Mouse (Mus musculus) kidney, embryonic 16.5 days (tissue): Measurements from ENCODE around the gene Btf3. TPM values are rescaled to one million over a fixed set of nuclear protein-coding genes. Genes with fewer than 3 reads are reported as not detected.

ENCODE experiments used
- ATAC-seq: fragments of 200-750 bp; cut with Nextera tagmentation; 2 replicates; pipeline ENCODE4 v1.8.0; 2017; ENCODE audit warnings: moderate TSS enrichment; ENCODE audit not compliant: low FRiP score, low TSS enrichment
- H3K27ac ChIP-seq: fragments of 300-500 bp; sonication (generic); 2 replicates; pipeline ENCODE4 v1.5.1; 2014; ENCODE audit warnings: low read length
- H3K27me3 ChIP-seq: fragments of 300-500 bp; sonication (generic); 2 replicates; pipeline ENCODE4 v1.6.1; 2014; ENCODE audit warnings: low read length, control low read depth, mixed read lengths; ENCODE audit not compliant: insufficient read depth
- H3K36me3 ChIP-seq: fragments of 300-500 bp; sonication (generic); 2 replicates; pipeline ENCODE4 v1.6.1; 2014; ENCODE audit warnings: low read length, control low read depth, mixed read lengths; ENCODE audit not compliant: insufficient read depth
- H3K4me1 ChIP-seq: fragments of 300-500 bp; sonication (generic); 2 replicates; pipeline ENCODE4 v1.6.1; 2014; ENCODE audit warnings: low read length, control low read depth, mixed read lengths; ENCODE audit not compliant: insufficient read depth
- H3K4me2 ChIP-seq: fragments of 300-500 bp; sonication (generic); replicated peaks from 2 replicates; pipeline ENCODE4 v1.6.1; 2014; ENCODE audit warnings: low read depth, low read length
- H3K4me3 ChIP-seq: fragments of 300-500 bp; sonication (generic); 2 replicates; pipeline ENCODE4 v1.5.1; 2014; ENCODE audit warnings: mild to moderate bottlenecking, low read length
- H3K9ac ChIP-seq: fragments of 300-500 bp; sonication (generic); replicated peaks from 2 replicates; pipeline ENCODE4 v1.6.1; 2014; ENCODE audit warnings: low read length
- H3K9me3 ChIP-seq: fragments of 300-500 bp; sonication (generic); 2 replicates; pipeline ENCODE4 v1.6.1; 2016; ENCODE audit warnings: low read length, control low read depth
- WGBS: fragments of 180-500 bp; shearing (Covaris S2); extraction: QIAGEN DNeasy Blood & Tissue Kit; methylation state at CpG from one replicate; pipeline ENCODE4 v1.1.7; 2014; 5-methylcytosine and 5-hydroxymethylcytosine counted together
- polyA plus RNA-seq: library from polyadenylated mRNA; unstranded; fragments of >200 nt; fragmentation: Nextera tagmentation; extraction: Ambion mirVana; gene quantifications from 2 replicates; pipeline ENCODE4 v1.2.1, GENCODE M21; 2015

Gene Btf3
- polyA plus RNA-seq, result 603 and 613 TPM in 2 replicates

- peaks cover 15% of the 10 kb centered on the region for H3K4me1 ChIP-seq
- WGBS, result under 1% methylated on average over 70 of the region's 90 CpGs
- H3K27me3 ChIP-seq, result no peaks in the 10 kb centered on the region
- peak within 1 kb of the TSS; percentile 99 for H3K9ac ChIP-seq
- peak within 1 kb of the TSS; percentile 93 for H3K27ac ChIP-seq
- peak; percentile 95 for ATAC-seq
- peak within 1 kb of the TSS; percentile 75 for H3K4me2 ChIP-seq
- H3K36me3 ChIP-seq, result peaks cover 17% of the 10 kb centered on the region
- no peaks in the 10 kb centered on the region for H3K9me3 ChIP-seq
- peak within 1 kb of the TSS; percentile 97 for H3K4me3 ChIP-seq
Measured at GRCm38 (mm10) chr13:98316480-98317245, at the start of gene Btf3. TSS of gene Btf3 (minus strand) at chr13:98317006.

- H3K36me3 ChIP-seq, result no peaks in the 10 kb centered on the region
- peak overlapping the region; percentile 78 for H3K4me2 ChIP-seq
- peak overlapping the region; percentile 42 for H3K4me3 ChIP-seq
- under 1% methylated on average over 51 of the region's 52 CpGs for WGBS
- H3K4me1 ChIP-seq, result peaks cover 23% of the 10 kb centered on the region
- peaks cover 70% of the 10 kb centered on the region for H3K27me3 ChIP-seq
- peak overlapping the region; percentile 56 for H3K9ac ChIP-seq
- peak; percentile 92 for ATAC-seq
- peak overlapping the region; percentile 81 for H3K27ac ChIP-seq
- no peaks in the 10 kb centered on the region for H3K9me3 ChIP-seq
Measured at GRCm38 (mm10) chr13:98365766-98366421, 49.1 kb upstream of the Btf3 start.

DNA sequence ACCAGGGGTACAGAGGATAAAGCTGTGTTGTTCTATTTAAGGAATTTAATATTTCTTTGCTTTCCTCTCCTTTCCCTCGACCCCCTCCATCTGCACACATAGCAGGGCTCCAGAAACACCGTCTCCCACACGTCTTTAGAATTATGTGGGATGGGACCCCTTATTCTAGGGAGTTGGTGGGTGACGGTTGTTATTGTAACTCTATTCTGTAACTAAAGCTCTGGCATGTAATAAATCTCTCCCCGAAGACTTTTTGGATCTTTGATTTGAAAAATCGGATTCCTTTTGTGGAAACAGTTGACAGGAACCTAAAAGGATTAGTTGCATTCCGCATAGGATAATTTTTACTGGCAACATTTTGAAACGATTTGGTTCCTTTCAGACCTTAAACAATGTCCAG is 48.3 kb upstream of the Btf3 start:
- no peak overlapping the region for H3K9ac ChIP-seq
- no peaks in the 10 kb centered on the region for H3K9me3 ChIP-seq
- H3K36me3 ChIP-seq, result no peaks in the 10 kb centered on the region
- WGBS, result 3% methylated on average over 8 of the region's 8 CpGs
- H3K27me3 ChIP-seq, result peaks cover 74% of the 10 kb centered on the region
- peak overlapping the region; percentile 78; the same call in 1 of the 2 replicates for H3K4me2 ChIP-seq
- no peak overlapping the region for H3K27ac ChIP-seq
- no peak overlapping the region for H3K4me3 ChIP-seq
- H3K4me1 ChIP-seq, result peaks cover 25% of the 10 kb centered on the region
- no peak for ATAC-seq

DNA sequence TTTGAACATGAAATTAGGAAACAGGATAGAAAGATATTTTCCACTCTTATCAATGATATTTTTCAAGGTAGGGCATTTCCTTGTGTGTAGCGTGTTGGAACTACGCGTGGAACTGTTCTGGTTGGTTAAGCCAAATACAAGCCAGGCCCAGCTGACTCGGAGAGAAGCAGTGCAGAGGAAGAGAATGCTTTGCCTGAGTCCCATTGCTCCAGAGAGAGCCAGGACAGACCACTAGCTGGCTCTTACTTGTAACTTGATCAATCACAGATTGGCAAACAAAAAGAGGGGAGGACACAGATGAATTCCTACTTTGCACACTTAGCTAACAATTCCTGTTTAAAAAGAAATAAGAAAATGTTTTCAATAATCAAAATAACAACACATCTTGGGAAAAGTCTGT is 46.2 kb upstream of the Btf3 start:
- no peaks in the 10 kb centered on the region for H3K36me3 ChIP-seq
- no peak for ATAC-seq
- no peak overlapping the region for H3K4me2 ChIP-seq
- 31% methylated on average over 4 of the region's 4 CpGs for WGBS
- H3K9ac ChIP-seq, result no peak overlapping the region
- no peak overlapping the region for H3K27ac ChIP-seq
- peaks cover 72% of the 10 kb centered on the region for H3K27me3 ChIP-seq
- H3K9me3 ChIP-seq, result no peaks in the 10 kb centered on the region
- peaks cover 39% of the 10 kb centered on the region for H3K4me1 ChIP-seq
- no peak overlapping the region for H3K4me3 ChIP-seq

GRCm38 (mm10) chr13:98361161-98361560 is 44.4 kb upstream of the Btf3 start:
- Histone ChIP-seq H3K27ac (no peak overlapping the region), H3K4me2 (no peak overlapping the region), H3K4me3 (no peak overlapping the region), H3K4me1 (peaks cover 24% of the 10 kb centered on the region), H3K9ac (no peak overlapping the region), H3K27me3 (peaks cover 60% of the 10 kb centered on the region), H3K36me3 (no peaks in the 10 kb centered on the region), H3K9me3 (no peaks in the 10 kb centered on the region)
- ATAC-seq, result no peak
- 43% methylated on average over 5 of the region's 5 CpGs for WGBS

DNA sequence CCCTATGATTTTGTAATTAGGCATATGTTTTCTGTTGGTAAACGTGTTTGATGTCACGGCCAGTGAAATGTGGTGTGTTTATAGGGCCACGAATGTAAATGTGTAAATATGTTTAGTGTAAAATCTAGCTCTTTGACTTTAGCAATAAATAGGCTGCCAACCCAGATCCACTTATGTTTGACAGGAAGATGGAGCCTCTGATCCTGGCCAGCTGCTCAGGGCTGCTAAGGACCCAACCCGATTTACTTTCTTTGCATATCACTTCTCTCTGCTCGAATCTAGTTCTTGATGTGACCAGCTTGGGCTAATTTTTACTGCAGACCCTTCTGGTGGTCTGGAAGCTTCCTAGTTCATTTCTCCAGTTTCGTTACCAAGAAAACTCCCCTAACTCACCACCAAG is 43.6 kb upstream of the Btf3 start:
- Histone ChIP-seq H3K9me3 (no peaks in the 10 kb centered on the region), H3K27ac (no peak overlapping the region), H3K9ac (no peak overlapping the region), H3K36me3 (no peaks in the 10 kb centered on the region), H3K4me2 (no peak overlapping the region), H3K4me3 (no peak overlapping the region), H3K27me3 (peaks cover 61% of the 10 kb centered on the region), H3K4me1 (peaks cover 22% of the 10 kb centered on the region)
- no peak for ATAC-seq
- WGBS, result 7% methylated on average over 6 of the region's 6 CpGs

DNA sequence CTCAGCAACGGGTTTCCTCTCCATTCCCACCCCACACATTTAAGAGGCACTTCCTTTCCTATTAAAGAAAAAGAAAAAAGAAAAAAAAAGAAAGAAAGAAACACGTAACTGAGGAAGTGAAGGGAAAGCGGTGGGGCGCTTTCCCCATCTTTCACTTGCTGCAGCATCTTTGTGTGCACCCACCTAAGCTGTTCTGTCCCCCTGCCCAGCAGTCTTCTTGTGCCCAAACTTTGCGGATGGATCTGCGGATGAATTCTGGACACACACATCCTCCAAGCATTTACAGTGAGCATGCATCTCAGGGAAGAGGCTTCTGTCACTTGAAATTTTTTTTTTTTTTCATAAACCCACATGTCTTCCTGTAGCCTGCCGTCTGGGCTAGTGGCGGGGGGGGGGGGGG is 42.5 kb upstream of the Btf3 start:
- ATAC-seq, result no peak
- no peaks in the 10 kb centered on the region for H3K9me3 ChIP-seq
- H3K4me2 ChIP-seq, result peak overlapping the region; percentile 46
- H3K36me3 ChIP-seq, result no peaks in the 10 kb centered on the region
- 6% methylated on average over 6 of the region's 8 CpGs for WGBS
- H3K9ac ChIP-seq, result 0 out of 2 replicates have a peak overlapping the region, but pooled peaks have one; percentile 61
- peaks cover 32% of the 10 kb centered on the region for H3K4me1 ChIP-seq
- peak overlapping the region; percentile 44 for H3K4me3 ChIP-seq
- peaks cover 69% of the 10 kb centered on the region for H3K27me3 ChIP-seq
- H3K27ac ChIP-seq, result no peak overlapping the region

- no peaks in the 10 kb centered on the region for H3K36me3 ChIP-seq
- no peaks in the 10 kb centered on the region for H3K9me3 ChIP-seq
- H3K27ac ChIP-seq, result peak overlapping the region; percentile 52
- H3K4me1 ChIP-seq, result peaks cover 38% of the 10 kb centered on the region
- 0 out of 2 replicates have a peak, but pooled peaks have one; percentile 29 for ATAC-seq
- H3K27me3 ChIP-seq, result peaks cover 73% of the 10 kb centered on the region
- peak overlapping the region; percentile 46 for H3K4me2 ChIP-seq
- H3K4me3 ChIP-seq, result peak overlapping the region; percentile 44
- H3K9ac ChIP-seq, result peak overlapping the region; percentile 61
- 5% methylated on average over 23 of the region's 23 CpGs for WGBS
Measured at GRCm38 (mm10) chr13:98358424-98359181, 41.8 kb upstream of the Btf3 start.

DNA sequence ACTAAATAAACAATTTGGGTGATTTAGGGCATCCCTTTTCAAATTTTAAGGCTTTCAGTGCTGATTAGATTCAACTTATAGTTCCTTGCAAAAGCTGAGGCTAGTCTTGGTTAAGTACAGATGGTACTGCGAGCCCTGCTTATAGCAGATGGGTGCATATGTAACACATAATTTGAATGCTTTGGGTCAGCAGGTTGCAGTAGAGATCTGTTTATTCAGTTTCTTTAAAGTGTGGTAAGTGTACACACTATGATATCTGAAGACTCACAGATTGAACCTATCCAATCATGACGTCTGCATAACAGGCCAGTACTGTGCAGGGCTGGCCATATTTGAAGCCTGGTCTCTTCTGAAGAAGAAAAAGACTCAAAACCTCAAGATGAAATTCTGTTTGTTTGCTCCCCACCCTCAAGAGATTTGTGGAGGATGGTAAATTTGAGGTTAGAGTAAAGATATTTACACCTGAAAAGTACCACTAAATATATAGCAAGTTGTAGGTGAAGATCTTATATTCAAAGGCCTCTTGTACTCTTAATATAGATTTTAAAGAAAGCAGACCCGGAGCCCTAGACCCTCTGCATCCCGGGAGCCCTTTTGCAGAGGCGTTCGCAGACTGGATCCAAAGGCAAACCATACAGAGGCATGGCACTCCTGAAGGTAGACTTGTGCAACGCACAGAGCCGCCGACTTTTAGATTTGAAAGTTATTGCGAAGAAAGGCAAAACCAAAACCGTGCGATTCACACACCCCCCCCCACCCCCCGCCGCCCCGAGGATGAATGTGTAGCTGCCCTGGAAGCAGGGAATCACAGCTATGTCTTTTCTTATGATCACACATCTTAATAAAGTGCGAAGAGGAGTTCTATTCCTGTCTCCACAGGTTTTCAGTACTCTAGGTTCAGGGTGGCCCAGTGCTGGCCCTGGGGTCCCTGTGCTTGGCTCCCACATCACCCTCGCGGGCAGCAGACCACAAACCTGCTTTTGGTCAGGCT is 40.9 kb upstream of the Btf3 start:
- 12% methylated on average over 18 of the region's 18 CpGs for WGBS
- peak overlapping the region; percentile 46 for H3K4me2 ChIP-seq
- no peaks in the 10 kb centered on the region for H3K36me3 ChIP-seq
- no peaks in the 10 kb centered on the region for H3K9me3 ChIP-seq
- H3K4me1 ChIP-seq, result peaks cover 39% of the 10 kb centered on the region
- peak overlapping the region; percentile 61 for H3K9ac ChIP-seq
- peak overlapping the region; percentile 44 for H3K4me3 ChIP-seq
- H3K27ac ChIP-seq, result peak overlapping the region; percentile 52
- ATAC-seq, result no peak
- H3K27me3 ChIP-seq, result peaks cover 72% of the 10 kb centered on the region
